Mouse (Mus musculus) limb, embryonic 14.5 days (tissue): ENCODE results near the gene Myof. TPM values are rescaled to one million over a fixed set of nuclear protein-coding genes. Genes with fewer than 3 reads are reported as not detected.

Experiments
- ATAC-seq: fragments of 200-750 bp; cut with Nextera tagmentation; 2 replicates; pipeline ENCODE4 v1.8.0; 2017; ENCODE audit warnings: low read depth, moderate number of reproducible peaks, moderate TSS enrichment; ENCODE audit not compliant: low FRiP score
- DNase-seq: peaks from one replicate; pipeline ENCODE4 v3.0.0-alpha.2; 2015; ENCODE audit warnings: low spot score
- H3K27ac ChIP-seq: fragments of 300-500 bp; sonication (generic); replicated peaks from 2 replicates; pipeline ENCODE4 v1.5.1; 2014; ENCODE audit warnings: low read depth, mild to moderate bottlenecking, low read length, moderate library complexity, mixed read lengths
- H3K27me3 ChIP-seq: fragments of 300-500 bp; sonication (generic); 2 replicates; pipeline ENCODE4 v1.6.1; 2014; ENCODE audit warnings: low read length, mixed read lengths; ENCODE audit not compliant: control insufficient read depth, insufficient read depth
- H3K36me3 ChIP-seq: fragments of 300-500 bp; sonication (generic); 2 replicates; pipeline ENCODE4 v1.6.1; 2014; ENCODE audit warnings: mild to moderate bottlenecking, low read length, moderate library complexity, mixed read lengths; ENCODE audit not compliant: control insufficient read depth, insufficient read depth
- H3K4me1 ChIP-seq: fragments of 300-500 bp; sonication (generic); 2 replicates; pipeline ENCODE4 v1.6.1; 2014; ENCODE audit warnings: antibody characterized with exemption, low read length, mixed read lengths; ENCODE audit not compliant: control insufficient read depth, insufficient read depth
- H3K4me2 ChIP-seq: fragments of 300-500 bp; sonication (generic); replicated peaks from 2 replicates; pipeline ENCODE4 v1.6.1; 2014; ENCODE audit warnings: low read depth, mild to moderate bottlenecking, low read length, moderate library complexity; ENCODE audit not compliant: severe bottlenecking
- H3K4me3 ChIP-seq: fragments of 300-500 bp; sonication (generic); replicated peaks from 2 replicates; pipeline ENCODE4 v1.5.1; 2014; ENCODE audit warnings: low read length
- H3K9ac ChIP-seq: fragments of 300-500 bp; sonication (generic); 2 replicates; pipeline ENCODE4 v1.6.1; 2014; ENCODE audit warnings: mild to moderate bottlenecking, low read depth, low read length, moderate library complexity; ENCODE audit not compliant: severe bottlenecking
- H3K9me3 ChIP-seq: fragments of 300-500 bp; sonication (generic); 2 replicates; pipeline ENCODE4 v1.6.1; 2016; ENCODE audit warnings: low read length; ENCODE audit not compliant: control insufficient read depth
- POLR2A ChIP-seq: fragments of 200-500 bp; IDR thresholded peaks from 2 replicates; pipeline ENCODE4 v1.8.0; 2012; ENCODE audit warnings: inconsistent platforms, mild to moderate bottlenecking, moderate library complexity, borderline replicate concordance; ENCODE audit not compliant: insufficient read depth, insufficient read length; ENCODE audit errors: extremely low read depth
- WGBS: fragments of 180-500 bp; shearing (Covaris S2); extraction: QIAGEN DNeasy Blood & Tissue Kit; methylation state at CpG from one replicate; pipeline ENCODE4 v1.1.7; 2014; 5-methylcytosine and 5-hydroxymethylcytosine counted together
- polyA plus RNA-seq, 2 experiments: library from polyadenylated mRNA; depleted of rRNA in 1 of 2; stranded (reverse) in 1 of 2; unstranded in 1 of 2; fragments of >200 nt; fragmentation: Nextera tagmentation in 1 of 2; extraction: Ambion mirVana in 1 of 2; gene quantifications; 2 replicates each; pipeline versions ENCODE4 v1.2.1 to v1.2.3; 2012 to 2014

Myof gene
- polyA plus RNA-seq, 2 experiments = 21.8 to 35.9 TPM

GRCm38 (mm10) chr19:38054720-38055192 is 11.4 kb upstream of the Myof start, which contains the start of gene Cep55:
Gene Cep55 (plus strand): TSS chr19:38055011.
- ATAC-seq (peak; percentile 97), DNase-seq (peak; percentile 97)
- Histone ChIP-seq H3K27ac (peak within 1 kb of the TSS; percentile 56; the same call in 1 of the 2 replicates), H3K4me1 (peaks cover 11% of the 10 kb centered on the region; the same call in 1 of the 2 replicates), H3K4me3 (peak within 1 kb of the TSS; percentile 74), H3K9ac (peak within 1 kb of the TSS; percentile 68), H3K4me2 (peak within 1 kb of the TSS; percentile 74), H3K36me3 (peaks cover 15% of the 10 kb centered on the region; the same call in 1 of the 2 replicates), H3K27me3 (no peaks in the 10 kb centered on the region), H3K9me3 (no peaks in the 10 kb centered on the region)
- TF ChIP-seq POLR2A = no peak
- WGBS = 1% methylated on average over 34 of the region's 36 CpGs

GRCm38 (mm10) chr19:38054149-38054719 is 10.9 kb upstream of the Myof start:
- peak overlapping the region; percentile 74 for H3K4me3 ChIP-seq
- H3K27ac ChIP-seq = 0 out of 2 replicates have a peak overlapping the region, but pooled peaks have one; percentile 9
- 0% methylated on average over 23 of the region's 23 CpGs for WGBS
- ATAC-seq = peak; percentile 91
- no peaks in the 10 kb centered on the region for H3K27me3 ChIP-seq
- H3K4me1 ChIP-seq = peaks cover 11% of the 10 kb centered on the region; the same call in 1 of the 2 replicates
- TF ChIP-seq POLR2A = no peak
- peak overlapping the region; percentile 35 for H3K9ac ChIP-seq
- no peaks in the 10 kb centered on the region for H3K9me3 ChIP-seq
- peaks cover 10% of the 10 kb centered on the region; the same call in 1 of the 2 replicates for H3K36me3 ChIP-seq
- DNase-seq = peak; percentile 65
- H3K4me2 ChIP-seq = peak overlapping the region; percentile 74

GRCm38 (mm10) chr19:38053227-38054041 is 10.1 kb upstream of the Myof start:
- no peak for ATAC-seq
- 28% methylated on average over 8 of the region's 8 CpGs for WGBS
- H3K27me3 ChIP-seq = no peaks in the 10 kb centered on the region
- H3K4me3 ChIP-seq = peak overlapping the region; percentile 74
- TF ChIP-seq POLR2A = no peak
- peak; percentile 51 for DNase-seq
- H3K27ac ChIP-seq = no peak overlapping the region
- peak overlapping the region; percentile 35; the same call in 1 of the 2 replicates for H3K9ac ChIP-seq
- H3K4me1 ChIP-seq = peaks cover 11% of the 10 kb centered on the region; the same call in 1 of the 2 replicates
- 0 out of 2 replicates have a peak, but pooled peaks cover 3% of the 10 kb centered on the region for H3K36me3 ChIP-seq
- H3K4me2 ChIP-seq = peak overlapping the region; percentile 74
- no peaks in the 10 kb centered on the region for H3K9me3 ChIP-seq

- no peak for TF ChIP-seq POLR2A
- DNase-seq = no peak
- H3K27me3 ChIP-seq = no peaks in the 10 kb centered on the region
- H3K27ac ChIP-seq = no peak overlapping the region
- no peak for ATAC-seq
- no peak overlapping the region for H3K9ac ChIP-seq
- H3K9me3 ChIP-seq = no peaks in the 10 kb centered on the region
- no peaks in the 10 kb centered on the region for H3K36me3 ChIP-seq
- peaks cover 4% of the 10 kb centered on the region; the same call in 1 of the 2 replicates for H3K4me1 ChIP-seq
- no peak overlapping the region for H3K4me2 ChIP-seq
- H3K4me3 ChIP-seq = no peak overlapping the region
- WGBS = 92% methylated on average over 1 of the region's 1 CpGs
Observed at GRCm38 (mm10) chr19:38049686-38050085, 6.3 kb upstream of the Myof start.

- ATAC-seq (no peak), DNase-seq (no peak)
- no peak for TF ChIP-seq POLR2A
- no peak overlapping the region for H3K4me2 ChIP-seq
- no peaks in the 10 kb centered on the region for H3K27me3 ChIP-seq
- H3K9ac ChIP-seq = no peak overlapping the region
- H3K4me1 ChIP-seq = peaks cover 8% of the 10 kb centered on the region
- H3K4me3 ChIP-seq = no peak overlapping the region
- WGBS = 90% methylated on average over 3 of the region's 3 CpGs
- H3K27ac ChIP-seq = no peak overlapping the region
- H3K9me3 ChIP-seq = no peaks in the 10 kb centered on the region
- no peaks in the 10 kb centered on the region for H3K36me3 ChIP-seq
Observed at GRCm38 (mm10) chr19:38045198-38045597, 1.8 kb upstream of the Myof start.
